Comparison of ENCODE assay signal across 7 mouse cellular contexts in the genomic region with DNA sequence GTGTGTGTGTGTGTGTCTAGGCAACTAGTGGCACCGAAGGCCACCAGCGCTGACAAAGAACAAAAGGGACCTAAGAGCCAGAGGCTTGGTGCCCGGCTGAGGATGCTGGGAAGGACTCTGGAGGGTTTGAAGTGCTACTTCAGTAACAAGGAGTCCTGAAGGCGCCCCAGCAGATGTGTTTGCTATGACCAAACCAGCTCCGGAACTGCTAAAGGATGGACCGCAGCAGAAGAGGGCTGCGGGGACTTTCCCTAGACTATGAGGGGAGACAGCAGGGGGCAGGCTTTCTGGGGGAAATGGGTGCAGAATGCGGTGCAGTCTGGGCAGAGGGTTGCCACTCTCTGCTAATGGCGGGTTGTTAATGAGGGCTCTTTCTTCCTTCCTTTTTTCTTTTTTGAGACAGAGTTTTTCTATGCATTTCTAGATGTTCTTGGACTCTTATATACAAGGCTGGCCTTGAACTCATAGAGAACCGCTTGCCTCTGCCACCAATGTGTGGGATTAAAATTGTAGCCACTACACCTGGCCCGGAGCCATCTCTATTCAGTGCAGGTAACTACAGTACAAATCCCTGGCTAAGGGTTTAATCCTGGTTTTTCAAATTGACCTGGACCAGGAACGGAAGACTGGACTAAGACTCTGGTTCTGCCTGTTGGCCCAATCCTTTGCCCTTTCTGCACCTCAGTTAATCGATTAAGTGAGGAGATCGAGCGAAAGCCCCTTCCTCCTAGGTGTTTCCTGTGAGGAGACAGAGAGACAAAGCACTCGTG. TPM values are rescaled to one million over a fixed set of nuclear protein-coding genes. Genes with fewer than 3 reads are reported as not detected.
DNase-seq lines count a peak whose midpoint lies in the region; ATAC-seq and TF ChIP-seq lines count a peak whose summit lies in the region.

No protein-coding gene starts in this region.

- peak; percentile 3; the same call in 1 of the 2 replicates for TF ChIP-seq CTCF in spleen, adult 2 months (IDR thresholded peaks at IDR 0.05; ENCODE audit: extremely low read depth, insufficient read depth, insufficient read length, insufficient replicate concordance)
- TF ChIP-seq CTCF in lung, adult 2 months (IDR thresholded peaks at IDR 0.05; ENCODE audit: insufficient read depth, low read length), result 0 out of 2 replicates have a peak, but pooled peaks have one; percentile 11

- no peak for TF ChIP-seq POLR2A in spleen, adult 2 months (IDR thresholded peaks at IDR 0.05; ENCODE audit: low read depth, low read length)
- 0 out of 2 replicates have a peak, but pooled peaks have one; percentile 32 for TF ChIP-seq POLR2A in lung, adult 2 months (IDR thresholded peaks at IDR 0.05; ENCODE audit: borderline replicate concordance, extremely low read depth, low read depth, low read length)

- peak overlapping the region; percentile 68 for H3K4me2 ChIP-seq in hindbrain, embryonic 16.5 days (ENCODE audit: low read length)
- peak overlapping the region; percentile 56 for H3K4me2 ChIP-seq in stomach, embryonic 14.5 days (replicated peaks; ENCODE audit: low read depth, low read length)

- WGBS in spleen, adult 2 months, result 28% methylated on average over 16 of the region's 16 CpGs
- WGBS in embryonic facial prominence, embryonic 10.5 days, result 31% methylated on average over 16 of the region's 16 CpGs
- WGBS in hindbrain, embryonic 16.5 days, result 35% methylated on average over 16 of the region's 16 CpGs
- WGBS in lung, adult 2 months, result 25% methylated on average over 16 of the region's 16 CpGs
- WGBS in stomach, embryonic 14.5 days, result 34% methylated on average over 16 of the region's 16 CpGs

- peak overlapping the region; percentile 61 for H3K4me3 ChIP-seq in spleen, adult 2 months (ENCODE audit: extremely low read depth, insufficient read depth, insufficient read length)
- H3K4me3 ChIP-seq in embryonic facial prominence, embryonic 10.5 days, result peak overlapping the region; percentile 75
- H3K4me3 ChIP-seq in hindbrain, embryonic 16.5 days (ENCODE audit: low read length), result peak overlapping the region; percentile 75
- H3K4me3 ChIP-seq in lung, adult 2 months (replicated peaks; ENCODE audit: extremely low read depth, low read depth, low read length), result peak overlapping the region; percentile 64
- peak overlapping the region; percentile 48 for H3K4me3 ChIP-seq in stomach, embryonic 14.5 days (ENCODE audit: low read depth, low read length)

- H3K36me3 ChIP-seq in spleen, adult 2 months (ENCODE audit: control insufficient read depth, insufficient read depth, low read length), result no peaks in the 10 kb centered on the region
- H3K36me3 ChIP-seq in embryonic facial prominence, embryonic 10.5 days (replicated peaks), result no peaks in the 10 kb centered on the region
- no peaks in the 10 kb centered on the region for H3K36me3 ChIP-seq in hindbrain, embryonic 16.5 days (ENCODE audit: control insufficient read depth, insufficient read depth, low read length)
- H3K36me3 ChIP-seq in stomach, embryonic 14.5 days (ENCODE audit: control insufficient read depth, insufficient read depth, low read length), result peaks cover 6% of the 10 kb centered on the region; the same call in 1 of the 2 replicates

- no peak for ATAC-seq in hindbrain, embryonic 16.5 days
- ATAC-seq in stomach, embryonic 14.5 days (ENCODE audit: insufficient number of reproducible peaks, insufficient read depth, low FRiP score, low read depth), result no peak

- H3K27me3 ChIP-seq in spleen, adult 2 months (ENCODE audit: control insufficient read depth, insufficient read depth, low read length), result no peaks in the 10 kb centered on the region
- peaks cover 14% of the 10 kb centered on the region for H3K27me3 ChIP-seq in embryonic facial prominence, embryonic 10.5 days (replicated peaks; ENCODE audit: low read depth, poor library complexity, severe bottlenecking)
- no peaks in the 10 kb centered on the region for H3K27me3 ChIP-seq in hindbrain, embryonic 16.5 days (replicated peaks; ENCODE audit: control insufficient read depth, insufficient read depth, low read length)
- H3K27me3 ChIP-seq in stomach, embryonic 14.5 days (ENCODE audit: control insufficient read depth, insufficient read depth, low read length), result no peaks in the 10 kb centered on the region

- peak overlapping the region; percentile 73 for H3K9ac ChIP-seq in hindbrain, embryonic 16.5 days (ENCODE audit: low read depth, low read length)
- H3K9ac ChIP-seq in stomach, embryonic 14.5 days (replicated peaks; ENCODE audit: low read depth, low read length), result peak overlapping the region; percentile 51

- H3K27ac ChIP-seq in spleen, adult 2 months (ENCODE audit: insufficient read depth, low read length), result peak overlapping the region; percentile 88
- peak overlapping the region; percentile 91 for H3K27ac ChIP-seq in embryonic facial prominence, embryonic 10.5 days (replicated peaks)
- H3K27ac ChIP-seq in hindbrain, embryonic 16.5 days (ENCODE audit: low read depth, low read length), result peak overlapping the region; percentile 99
- H3K27ac ChIP-seq in stomach, embryonic 14.5 days (ENCODE audit: low read length), result peak overlapping the region; percentile 93

- peak in 1 of 2 experiments; percentile 41 for DNase-seq in spleen, adult 2 months (ENCODE audit: low read depth in 1 of 2, low spot score in 2 of 2)
- DNase-seq in spleen, postnatal 4 days (ENCODE audit: low spot score in 2 of 2), result no peak
- no peak for DNase-seq in embryonic facial prominence, embryonic 10.5 days (ENCODE audit: low spot score)
- DNase-seq in lung, adult 2 months, result peak; percentile 70
- DNase-seq in frontal cortex, postnatal 25 days (ENCODE audit: low spot score in 2 of 2), result no peak

- no peaks in the 10 kb centered on the region for H3K9me3 ChIP-seq in embryonic facial prominence, embryonic 10.5 days
- H3K9me3 ChIP-seq in hindbrain, embryonic 16.5 days (ENCODE audit: control insufficient read depth, low read length), result no peaks in the 10 kb centered on the region
- H3K9me3 ChIP-seq in stomach, embryonic 14.5 days (ENCODE audit: control insufficient read depth, low read depth, low read length), result no peaks in the 10 kb centered on the region

- peaks cover 4% of the 10 kb centered on the region; the same call in 1 of the 2 replicates for H3K4me1 ChIP-seq in spleen, adult 2 months (ENCODE audit: control insufficient read depth, insufficient read depth, insufficient read length)
- peaks cover 41% of the 10 kb centered on the region for H3K4me1 ChIP-seq in embryonic facial prominence, embryonic 10.5 days
- peaks cover 18% of the 10 kb centered on the region for H3K4me1 ChIP-seq in hindbrain, embryonic 16.5 days (ENCODE audit: control insufficient read depth, insufficient read depth, low read depth, low read length)
- peaks cover 4% of the 10 kb centered on the region; the same call in 1 of the 2 replicates for H3K4me1 ChIP-seq in lung, adult 2 months (ENCODE audit: control insufficient read depth, insufficient read depth, low read length)
- peaks cover 32% of the 10 kb centered on the region for H3K4me1 ChIP-seq in stomach, embryonic 14.5 days (ENCODE audit: control insufficient read depth, insufficient read depth, low read length)

RNA-seq across cellular contexts. Expression of a gene that starts 1.0 kb away (rescaled TPM):
- polyA plus RNA-seq in spleen, adult 2 months (2012; rRNA removed), result 43.6 and 53.7 TPM in 2 replicates
- 39.6 and 41.7 TPM in 2 replicates for polyA plus RNA-seq in embryonic facial prominence, embryonic 10.5 days (2016; fragmentation: Nextera tagmentation; extraction: Ambion mirVana)
- 73.3 and 82.1 TPM in 2 replicates for polyA plus RNA-seq in hindbrain, embryonic 16.5 days (2015; fragmentation: Nextera tagmentation; extraction: Ambion mirVana)
- 66.9 and 78.4 TPM in 2 replicates for polyA plus RNA-seq in lung, adult 2 months (2012; rRNA removed)
- 73.3 and 80.6 TPM in 2 replicates for polyA plus RNA-seq in stomach, embryonic 14.5 days (2014; fragmentation: Nextera tagmentation; extraction: Ambion mirVana)

RNA-seq across cellular contexts. Expression of a gene that starts 15.3 kb away (rescaled TPM):
- 8.5 and 9.0 TPM in 2 replicates for polyA plus RNA-seq in spleen, adult 2 months (2012; rRNA removed)
- 13.5 and 13.8 TPM in 2 replicates for polyA plus RNA-seq in embryonic facial prominence, embryonic 10.5 days (2016; fragmentation: Nextera tagmentation; extraction: Ambion mirVana)
- 147 and 162 TPM in 2 replicates for polyA plus RNA-seq in hindbrain, embryonic 16.5 days (2015; fragmentation: Nextera tagmentation; extraction: Ambion mirVana)
- 10.6 and 11.7 TPM in 2 replicates for polyA plus RNA-seq in lung, adult 2 months (2012; rRNA removed)
- polyA plus RNA-seq in stomach, embryonic 14.5 days (2014; fragmentation: Nextera tagmentation; extraction: Ambion mirVana), result 17.4 and 17.7 TPM in 2 replicates

RNA-seq across cellular contexts. Expression of a gene that starts 22.0 kb away (rescaled TPM):
- 3.1 and 5.0 TPM in 2 replicates for polyA plus RNA-seq in spleen, adult 2 months (2012; rRNA removed)
- 18.2 and 18.8 TPM in 2 replicates for polyA plus RNA-seq in embryonic facial prominence, embryonic 10.5 days (2016; fragmentation: Nextera tagmentation; extraction: Ambion mirVana)
- 4.2 and 4.6 TPM in 2 replicates for polyA plus RNA-seq in hindbrain, embryonic 16.5 days (2015; fragmentation: Nextera tagmentation; extraction: Ambion mirVana)
- polyA plus RNA-seq in lung, adult 2 months (2012; rRNA removed), result 333 and 552 TPM in 2 replicates
- polyA plus RNA-seq in stomach, embryonic 14.5 days (2014; fragmentation: Nextera tagmentation; extraction: Ambion mirVana), result 69.7 and 71.2 TPM in 2 replicates

RNA-seq across cellular contexts. Expression of a gene that starts 56.0 kb away (rescaled TPM):
- 15.5 and 23.5 TPM in 2 replicates for polyA plus RNA-seq in spleen, adult 2 months (2012; rRNA removed)
- polyA plus RNA-seq in embryonic facial prominence, embryonic 10.5 days (2016; fragmentation: Nextera tagmentation; extraction: Ambion mirVana), result 27.0 and 27.4 TPM in 2 replicates
- 44.0 and 45.3 TPM in 2 replicates for polyA plus RNA-seq in hindbrain, embryonic 16.5 days (2015; fragmentation: Nextera tagmentation; extraction: Ambion mirVana)
- 30.7 and 31.5 TPM in 2 replicates for polyA plus RNA-seq in lung, adult 2 months (2012; rRNA removed)
- 34.8 and 34.9 TPM in 2 replicates for polyA plus RNA-seq in stomach, embryonic 14.5 days (2014; fragmentation: Nextera tagmentation; extraction: Ambion mirVana)

RNA-seq across cellular contexts. Expression of a gene that starts 56.8 kb away (rescaled TPM):
- polyA plus RNA-seq in spleen, adult 2 months (2012; rRNA removed), result 47.5 and 67.3 TPM in 2 replicates
- polyA plus RNA-seq in embryonic facial prominence, embryonic 10.5 days (2016; fragmentation: Nextera tagmentation; extraction: Ambion mirVana), result 190 and 194 TPM in 2 replicates
- polyA plus RNA-seq in hindbrain, embryonic 16.5 days (2015; fragmentation: Nextera tagmentation; extraction: Ambion mirVana), result 77.0 and 81.1 TPM in 2 replicates
- 51.3 and 56.4 TPM in 2 replicates for polyA plus RNA-seq in lung, adult 2 months (2012; rRNA removed)
- polyA plus RNA-seq in stomach, embryonic 14.5 days (2014; fragmentation: Nextera tagmentation; extraction: Ambion mirVana), result 95.2 and 99.0 TPM in 2 replicates
